Mouse (Mus musculus) limb, embryonic 13.5 days (tissue): Measurements from ENCODE around the gene Unc5c. TPM values are rescaled to one million over a fixed set of nuclear protein-coding genes. Genes with fewer than 3 reads are reported as not detected.
A peak's percentile ranks its signal among the peaks of the same experiment; 100 is the strongest.

Experiments used
- ATAC-seq: fragments of 200-750 bp; cut with Nextera tagmentation; 2 replicates; pipeline ENCODE4 v1.8.0; 2017; ENCODE audit warnings: low read depth, moderate number of reproducible peaks, moderate TSS enrichment; ENCODE audit not compliant: low FRiP score
- H3K27ac ChIP-seq: fragments of 300-500 bp; sonication (generic); 2 replicates; pipeline ENCODE4 v1.5.1; 2015; ENCODE audit warnings: inconsistent platforms, mild to moderate bottlenecking, moderate library complexity
- H3K27me3 ChIP-seq: fragments of 300-500 bp; sonication (generic); 2 replicates; pipeline ENCODE4 v1.6.1; 2015; ENCODE audit warnings: mild to moderate bottlenecking, inconsistent platforms
- H3K36me3 ChIP-seq: fragments of 300-500 bp; sonication (generic); 2 replicates; pipeline ENCODE4 v1.6.1; 2015; ENCODE audit warnings: inconsistent platforms, mild to moderate bottlenecking, moderate library complexity
- H3K4me1 ChIP-seq: fragments of 300-500 bp; sonication (generic); 2 replicates; pipeline ENCODE4 v1.6.1; 2015; ENCODE audit warnings: inconsistent platforms
- H3K4me2 ChIP-seq: fragments of 300-500 bp; sonication (generic); replicated peaks from 2 replicates; pipeline ENCODE4 v1.6.1; 2015; ENCODE audit warnings: inconsistent platforms, mild to moderate bottlenecking, moderate library complexity
- H3K4me3 ChIP-seq: fragments of 300-500 bp; sonication (generic); 2 replicates; pipeline ENCODE4 v1.5.1; 2015; ENCODE audit warnings: moderate library complexity, mild to moderate bottlenecking, inconsistent platforms
- H3K9ac ChIP-seq: fragments of 300-500 bp; sonication (generic); 2 replicates; pipeline ENCODE4 v1.6.1; 2015; ENCODE audit warnings: mild to moderate bottlenecking, inconsistent platforms
- H3K9me3 ChIP-seq: fragments of 300-500 bp; sonication (generic); 2 replicates; pipeline ENCODE4 v1.6.1; 2016; ENCODE audit warnings: inconsistent platforms
- WGBS: fragments of 180-500 bp; shearing (Covaris S2); methylation state at CpG from one replicate; pipeline ENCODE4 v1.1.7; 2015; 5-methylcytosine and 5-hydroxymethylcytosine counted together
- polyA plus RNA-seq: library from polyadenylated mRNA; unstranded; fragments of >200 nt; fragmentation: Nextera tagmentation; extraction: Ambion mirVana; gene quantifications from 2 replicates; pipeline ENCODE4 v1.2.1, GENCODE M21; 2015

The Unc5c gene
- polyA plus RNA-seq, 1 experiment from 2014 or later = 31.6 TPM

DNA sequence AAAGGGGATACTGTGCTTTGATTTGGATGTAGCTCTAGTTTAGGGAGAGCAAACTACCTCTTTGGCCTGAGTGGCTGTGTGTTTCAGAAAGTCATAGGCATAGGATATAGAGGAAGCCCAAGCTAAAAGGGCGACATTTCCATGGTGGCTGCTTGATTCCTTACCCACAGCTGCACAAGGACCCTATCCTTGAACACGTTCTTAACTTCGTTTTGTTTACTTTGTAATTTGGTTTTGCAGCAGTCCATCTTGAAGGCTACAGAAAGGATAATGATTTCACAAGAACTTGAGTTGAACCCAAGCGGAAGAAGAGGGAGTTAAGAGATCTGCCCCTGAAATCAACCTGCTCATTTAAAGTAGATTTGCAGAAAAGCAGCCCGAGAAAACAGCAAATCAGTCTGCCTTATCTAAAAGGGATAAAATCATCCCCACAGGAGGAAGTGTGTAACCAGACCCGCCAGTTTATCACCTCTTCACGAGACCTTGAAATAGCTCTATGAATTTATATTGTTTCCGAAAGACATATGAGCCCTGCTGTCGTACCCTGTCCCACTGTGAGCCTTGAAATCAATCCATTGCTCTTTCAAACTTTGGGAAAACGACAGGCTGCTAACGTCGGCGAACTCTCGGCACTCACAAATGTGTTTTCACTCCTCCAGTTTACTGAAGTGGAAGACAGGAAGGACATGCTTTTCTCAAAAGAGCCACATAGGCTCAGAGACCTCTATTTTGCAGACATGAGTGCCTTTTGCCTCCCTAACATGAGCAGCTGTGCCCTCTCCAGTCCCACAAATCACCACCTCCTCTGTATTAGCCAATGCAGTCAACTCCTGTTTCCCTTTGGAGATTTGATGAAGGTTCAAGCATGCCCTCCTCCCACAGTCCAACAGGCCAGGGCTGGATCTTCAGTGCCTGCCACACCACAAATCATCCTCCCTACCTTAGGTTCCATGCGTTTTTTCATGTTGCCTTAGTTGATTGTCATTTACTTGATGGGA, 195.3 kb downstream of the Unc5c start:
- H3K4me1 ChIP-seq = peaks cover 25% of the 10 kb centered on the region
- WGBS = 36% methylated on average over 15 of the region's 15 CpGs
- peak; percentile 73 for ATAC-seq
- peak overlapping the region; percentile 5 for H3K4me2 ChIP-seq
- no peak overlapping the region for H3K4me3 ChIP-seq
- H3K36me3 ChIP-seq = no peaks in the 10 kb centered on the region
- H3K9me3 ChIP-seq = no peaks in the 10 kb centered on the region
- no peaks in the 10 kb centered on the region for H3K27me3 ChIP-seq
- no peak overlapping the region for H3K9ac ChIP-seq
- peak overlapping the region; percentile 28; the same call in 1 of the 2 replicates for H3K27ac ChIP-seq

DNA sequence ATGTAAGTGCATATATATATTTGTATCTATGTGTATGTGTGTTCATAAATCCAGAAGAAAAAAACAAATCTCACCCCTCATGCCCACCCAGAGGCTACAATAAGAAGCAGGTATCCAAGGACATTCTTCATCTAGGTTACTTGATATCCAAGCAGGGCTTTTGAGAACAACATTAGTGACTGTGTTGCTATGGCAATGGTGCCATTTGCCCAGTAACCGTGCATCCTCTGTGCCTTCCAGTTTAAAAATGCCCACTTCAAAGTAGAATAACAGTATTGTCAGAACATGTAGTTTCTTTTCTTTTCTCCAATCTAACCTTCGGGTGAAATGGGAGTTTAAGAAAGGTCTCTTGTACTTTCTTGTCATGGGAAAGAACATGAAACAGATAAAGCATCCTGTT, 224.1 kb downstream of the Unc5c start:
- Histone ChIP-seq H3K4me2 (no peak overlapping the region), H3K4me1 (no peaks in the 10 kb centered on the region), H3K4me3 (no peak overlapping the region), H3K36me3 (no peaks in the 10 kb centered on the region), H3K9ac (no peak overlapping the region), H3K27me3 (no peaks in the 10 kb centered on the region), H3K9me3 (no peaks in the 10 kb centered on the region), H3K27ac (no peak overlapping the region)
- 65% methylated on average over 2 of the region's 2 CpGs for WGBS
- no peak for ATAC-seq

- Histone ChIP-seq H3K4me2 (no peak overlapping the region), H3K4me1 (no peaks in the 10 kb centered on the region), H3K36me3 (no peaks in the 10 kb centered on the region), H3K9me3 (no peaks in the 10 kb centered on the region), H3K27ac (no peak overlapping the region), H3K4me3 (no peak overlapping the region), H3K27me3 (no peaks in the 10 kb centered on the region), H3K9ac (no peak overlapping the region)
- 52% methylated on average over 1 of the region's 1 CpGs for WGBS
- no peak for ATAC-seq
Measured at GRCm38 (mm10) chr3:141690676-141691075, 225.7 kb downstream of the Unc5c start.

DNA sequence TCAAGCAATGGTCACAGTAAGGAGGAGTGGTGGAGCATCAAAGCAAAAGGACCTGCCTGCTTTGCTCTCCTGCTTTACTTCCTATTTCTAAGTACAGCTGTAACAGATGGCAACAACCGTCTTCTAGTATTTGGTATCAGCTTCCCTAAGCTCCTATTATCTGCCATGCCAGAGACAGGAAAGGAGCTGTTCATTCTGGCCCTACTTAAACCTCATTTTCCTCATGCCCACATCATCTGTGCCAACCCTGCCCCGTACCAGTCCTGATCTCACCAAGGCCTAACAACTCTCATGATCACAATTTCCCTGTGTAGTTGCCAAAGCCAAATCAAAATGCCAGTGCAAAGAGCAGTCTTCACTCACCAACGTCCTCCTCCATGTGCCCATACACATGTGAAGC, 226.4 kb downstream of the Unc5c start:
- Histone ChIP-seq H3K4me2 (no peak overlapping the region), H3K4me1 (no peaks in the 10 kb centered on the region), H3K4me3 (no peak overlapping the region), H3K27ac (no peak overlapping the region), H3K9ac (no peak overlapping the region), H3K9me3 (no peaks in the 10 kb centered on the region), H3K36me3 (no peaks in the 10 kb centered on the region), H3K27me3 (no peaks in the 10 kb centered on the region)
- WGBS = 71% methylated on average over 3 of the region's 3 CpGs
- no peak for ATAC-seq

- H3K4me1 ChIP-seq = no peaks in the 10 kb centered on the region
- no peak overlapping the region for H3K4me3 ChIP-seq
- H3K27ac ChIP-seq = no peak overlapping the region
- H3K9ac ChIP-seq = no peak overlapping the region
- no peaks in the 10 kb centered on the region for H3K27me3 ChIP-seq
- ATAC-seq = no peak
- H3K36me3 ChIP-seq = no peaks in the 10 kb centered on the region
- H3K4me2 ChIP-seq = no peak overlapping the region
- H3K9me3 ChIP-seq = no peaks in the 10 kb centered on the region
- 83% methylated on average over 3 of the region's 3 CpGs for WGBS
Measured at GRCm38 (mm10) chr3:141691846-141692245, 226.8 kb downstream of the Unc5c start.

DNA sequence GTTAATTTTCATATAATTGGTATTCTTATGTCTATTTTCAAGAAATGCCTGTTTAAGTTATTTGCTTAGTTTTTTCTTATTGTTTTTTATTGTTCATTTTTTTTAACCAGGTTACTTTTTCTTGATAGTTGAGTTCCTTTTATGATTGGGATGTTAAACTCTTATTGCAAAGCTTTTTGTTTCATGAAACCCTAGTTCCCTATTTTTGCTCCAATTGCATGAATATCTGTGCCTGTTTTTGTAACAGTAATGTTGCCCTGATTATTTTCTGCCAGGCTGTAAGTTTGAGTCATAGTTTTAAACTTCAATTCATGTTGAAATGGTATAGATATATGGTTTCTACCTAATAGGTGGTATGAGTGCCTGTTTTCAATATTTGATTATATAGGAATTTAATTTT, 234.2 kb downstream of the Unc5c start:
- Histone ChIP-seq H3K27me3 (no peaks in the 10 kb centered on the region), H3K9me3 (no peaks in the 10 kb centered on the region), H3K9ac (no peak overlapping the region), H3K4me2 (no peak overlapping the region), H3K4me3 (no peak overlapping the region), H3K36me3 (no peaks in the 10 kb centered on the region), H3K4me1 (no peaks in the 10 kb centered on the region), H3K27ac (no peak overlapping the region)
- ATAC-seq = no peak

DNA sequence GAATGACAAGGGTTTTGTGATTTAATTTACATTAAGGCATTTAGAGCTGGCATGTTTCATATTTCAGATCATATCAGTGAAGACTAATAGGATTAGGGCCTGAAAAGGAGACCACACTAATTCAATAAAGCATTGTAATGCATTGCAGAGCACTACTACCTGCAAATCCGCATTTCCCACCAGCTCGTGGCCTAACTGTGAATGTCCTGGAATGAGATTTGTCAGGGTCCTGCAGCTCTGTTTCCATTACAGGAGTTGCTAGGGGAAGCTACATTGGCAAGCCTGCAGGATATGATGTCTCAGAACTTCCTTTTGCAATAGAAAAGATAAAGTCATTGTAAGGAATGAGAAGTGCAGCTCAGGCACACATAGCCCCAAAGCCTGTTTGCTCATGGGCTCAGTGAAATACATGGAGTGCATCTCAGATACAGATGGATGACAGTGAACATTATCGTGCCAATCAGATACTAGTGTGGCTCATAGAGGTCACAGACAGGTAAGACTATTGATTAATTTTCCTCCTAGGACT, 236.4 kb downstream of the Unc5c start:
- 88% methylated on average over 3 of the region's 3 CpGs for WGBS

GRCm38 (mm10) chr3:141711601-141712000, 246.6 kb downstream of the Unc5c start:
- ATAC-seq = peak; percentile 86
- 12% methylated on average over 4 of the region's 4 CpGs for WGBS
- Histone ChIP-seq H3K4me3 (no peak overlapping the region), H3K27ac (no peak overlapping the region; the same call in 1 of the 2 replicates), H3K4me1 (peaks cover 14% of the 10 kb centered on the region), H3K36me3 (no peaks in the 10 kb centered on the region), H3K27me3 (no peaks in the 10 kb centered on the region), H3K9ac (no peak overlapping the region), H3K4me2 (0 out of 2 replicates have a peak overlapping the region, but pooled peaks have one; percentile 2), H3K9me3 (no peaks in the 10 kb centered on the region)

More for the DNA sequence above, 236.4 kb downstream of the Unc5c start:
- Histone ChIP-seq H3K4me2 (no peak overlapping the region), H3K9me3 (no peaks in the 10 kb centered on the region), H3K27ac (no peak overlapping the region), H3K4me1 (no peaks in the 10 kb centered on the region), H3K9ac (no peak overlapping the region), H3K27me3 (no peaks in the 10 kb centered on the region), H3K36me3 (no peaks in the 10 kb centered on the region), H3K4me3 (no peak overlapping the region)
- ATAC-seq = no peak

DNA sequence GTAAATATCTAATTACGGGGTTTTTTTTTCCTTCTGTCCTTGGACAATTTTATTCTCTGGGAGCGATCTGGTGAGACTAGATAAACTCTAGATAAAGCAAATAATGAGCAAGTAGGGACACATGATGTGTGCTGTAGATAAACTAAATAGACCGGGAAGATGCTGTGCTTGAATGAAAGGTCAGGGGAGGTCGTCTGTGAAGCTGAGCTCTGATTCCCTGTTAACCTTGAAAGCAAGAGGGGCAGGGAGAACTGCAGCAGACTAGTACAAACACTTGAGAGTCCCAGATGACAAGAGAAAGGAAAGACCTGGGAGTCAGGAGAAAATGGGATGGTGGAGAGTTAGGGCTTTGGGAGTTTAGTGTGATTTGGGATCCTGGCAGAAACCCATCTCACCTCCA, 251.4 kb downstream of the Unc5c start:
- H3K4me2 ChIP-seq = no peak overlapping the region
- H3K27ac ChIP-seq = no peak overlapping the region
- WGBS = 60% methylated on average over 4 of the region's 4 CpGs
- no peaks in the 10 kb centered on the region for H3K9me3 ChIP-seq
- H3K27me3 ChIP-seq = no peaks in the 10 kb centered on the region
- H3K4me1 ChIP-seq = peaks cover 8% of the 10 kb centered on the region
- no peak overlapping the region for H3K4me3 ChIP-seq
- no peaks in the 10 kb centered on the region for H3K36me3 ChIP-seq
- no peak for ATAC-seq
- no peak overlapping the region for H3K9ac ChIP-seq

GRCm38 (mm10) chr3:141719050-141719449, 254.0 kb downstream of the Unc5c start:
- no peaks in the 10 kb centered on the region for H3K9me3 ChIP-seq
- ATAC-seq = no peak
- H3K36me3 ChIP-seq = no peaks in the 10 kb centered on the region
- no peak overlapping the region for H3K4me2 ChIP-seq
- no peaks in the 10 kb centered on the region for H3K27me3 ChIP-seq
- H3K4me1 ChIP-seq = no peaks in the 10 kb centered on the region
- no peak overlapping the region for H3K4me3 ChIP-seq
- no peak overlapping the region for H3K27ac ChIP-seq
- no peak overlapping the region for H3K9ac ChIP-seq
- 83% methylated on average over 5 of the region's 5 CpGs for WGBS

DNA sequence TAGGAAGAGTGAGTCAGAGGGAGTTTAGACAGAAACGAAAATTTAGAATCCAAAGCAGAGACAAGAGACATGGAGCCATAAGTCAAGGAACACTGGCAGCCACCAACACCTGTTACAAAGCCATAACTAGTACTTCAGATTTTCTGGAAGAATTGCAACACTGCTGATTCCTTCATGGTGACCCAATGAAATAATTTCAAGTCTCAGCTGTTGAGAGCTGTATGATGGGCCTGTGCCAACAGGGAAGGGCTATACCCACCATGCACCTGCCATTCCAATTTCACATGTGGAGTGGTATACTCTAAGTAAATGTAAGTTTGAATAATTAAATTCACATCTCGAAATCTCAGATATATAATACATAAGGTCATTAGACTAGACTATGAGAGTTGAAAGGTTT, 259.5 kb downstream of the Unc5c start:
- H3K4me3 ChIP-seq = no peak overlapping the region
- no peak overlapping the region for H3K9ac ChIP-seq
- H3K36me3 ChIP-seq = no peaks in the 10 kb centered on the region
- H3K4me1 ChIP-seq = no peaks in the 10 kb centered on the region
- H3K27ac ChIP-seq = no peak overlapping the region
- no peak overlapping the region for H3K4me2 ChIP-seq
- H3K9me3 ChIP-seq = no peaks in the 10 kb centered on the region
- ATAC-seq = no peak
- WGBS = 79% methylated on average over 2 of the region's 2 CpGs
- no peaks in the 10 kb centered on the region for H3K27me3 ChIP-seq

- no peak overlapping the region for H3K4me2 ChIP-seq
- H3K9ac ChIP-seq = no peak overlapping the region
- no peaks in the 10 kb centered on the region for H3K4me1 ChIP-seq
- no peaks in the 10 kb centered on the region for H3K36me3 ChIP-seq
- H3K9me3 ChIP-seq = no peaks in the 10 kb centered on the region
- H3K27ac ChIP-seq = no peak overlapping the region
- 85% methylated on average over 1 of the region's 1 CpGs for WGBS
- no peak for ATAC-seq
- no peak overlapping the region for H3K4me3 ChIP-seq
- H3K27me3 ChIP-seq = no peaks in the 10 kb centered on the region
Measured at GRCm38 (mm10) chr3:141725432-141725831, 260.4 kb downstream of the Unc5c start.
